Mouse (Mus musculus): ENCODE measurements at regions not wholly inside any gene's neighbourhood (a gene's known extent, or its start where the extent isn't known, plus 50 kb on each side); places are given as distances from the start of the nearest gene placed in this dataset.

DNA sequence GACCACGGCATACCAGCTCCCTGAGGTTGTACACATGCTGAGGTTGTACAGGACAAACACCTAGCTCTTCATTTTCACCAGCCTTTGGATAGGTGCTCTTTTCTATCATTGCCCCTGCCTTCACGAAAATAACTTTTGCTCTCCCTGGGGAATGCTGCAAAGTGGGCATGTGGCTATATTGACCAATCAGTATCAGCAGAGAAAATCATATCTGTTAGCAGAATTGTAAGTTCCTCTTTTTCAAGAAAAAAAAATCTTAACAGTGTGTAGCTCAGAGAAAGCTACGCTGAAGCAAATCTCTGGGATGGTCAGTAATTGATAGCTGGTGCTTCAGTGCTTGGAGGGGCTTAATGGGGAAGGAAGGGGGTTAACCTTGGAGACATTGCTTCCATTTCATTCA lies 319.6 kb upstream of the 5930422O12Rik start:
- no peak for DNase-seq

DNA sequence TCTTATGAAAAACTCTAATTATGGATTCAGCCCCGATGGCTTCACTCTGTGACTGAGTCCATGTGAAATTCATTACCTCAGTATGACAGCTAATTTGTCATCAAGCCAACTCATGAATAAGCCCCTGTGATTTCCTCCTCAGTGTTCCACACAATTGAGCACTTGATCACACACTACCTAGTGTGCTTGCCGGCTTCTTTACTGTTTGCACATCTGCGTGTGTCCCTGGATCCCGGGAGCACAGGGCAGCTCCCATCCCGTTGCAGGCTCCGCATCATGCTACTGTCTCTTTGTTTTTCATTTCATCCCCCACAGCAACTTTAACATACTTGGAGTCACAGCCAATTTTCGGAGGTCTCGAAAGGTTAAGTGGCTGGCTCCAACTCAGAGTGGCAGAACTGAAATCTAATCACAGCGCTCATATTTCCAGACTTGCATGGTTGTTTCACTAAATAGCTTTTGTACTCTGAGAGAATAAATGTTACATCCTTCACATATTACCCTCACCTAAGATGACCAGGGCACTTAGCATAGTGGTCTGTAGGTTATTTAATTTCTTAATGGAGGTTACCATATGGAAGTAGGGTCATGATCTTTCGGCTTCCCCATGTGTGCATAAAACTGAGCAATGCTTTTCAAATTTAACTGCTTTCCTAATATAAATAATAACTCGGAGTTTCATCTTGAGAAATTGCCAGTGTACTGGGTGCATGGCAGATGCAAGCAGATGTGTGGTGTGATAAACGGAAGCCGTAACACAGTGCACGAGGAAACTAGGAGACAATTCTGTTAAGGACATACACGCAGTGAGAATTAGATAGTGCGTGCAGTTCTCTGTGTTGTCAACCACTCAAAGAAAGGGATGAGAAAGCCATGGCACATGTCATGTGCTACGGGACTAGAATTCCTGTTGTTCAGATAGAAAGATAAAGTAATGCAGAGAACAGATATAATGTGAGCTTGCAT lies 313.0 kb upstream of the 5930422O12Rik start:
- no peak for DNase-seq

DNA sequence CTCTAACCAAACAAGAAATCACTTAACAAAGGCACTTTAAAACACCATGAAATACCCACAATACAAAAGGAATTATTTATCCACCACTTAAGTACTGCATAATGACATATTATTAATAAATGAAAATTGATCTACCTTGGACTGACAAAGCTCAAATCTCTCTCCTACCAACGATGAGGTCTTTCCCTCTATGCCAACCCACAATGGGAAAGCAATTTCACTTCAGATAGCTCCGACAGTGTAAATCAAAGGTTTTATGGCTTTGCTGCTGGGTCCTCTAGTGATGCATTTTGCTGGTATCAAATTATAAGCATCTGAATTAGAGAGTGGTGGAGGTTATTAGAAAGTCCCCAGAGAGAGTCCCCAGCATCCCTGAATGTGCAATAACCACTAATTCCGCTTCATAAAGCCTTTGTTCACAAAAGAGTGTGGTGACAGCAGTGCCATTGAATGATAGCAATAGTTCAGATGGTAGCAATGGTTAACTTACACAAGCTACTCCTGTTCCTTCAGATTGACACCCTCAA lies 305.4 kb upstream of the 5930422O12Rik start:
- DNase-seq: no peak

DNA sequence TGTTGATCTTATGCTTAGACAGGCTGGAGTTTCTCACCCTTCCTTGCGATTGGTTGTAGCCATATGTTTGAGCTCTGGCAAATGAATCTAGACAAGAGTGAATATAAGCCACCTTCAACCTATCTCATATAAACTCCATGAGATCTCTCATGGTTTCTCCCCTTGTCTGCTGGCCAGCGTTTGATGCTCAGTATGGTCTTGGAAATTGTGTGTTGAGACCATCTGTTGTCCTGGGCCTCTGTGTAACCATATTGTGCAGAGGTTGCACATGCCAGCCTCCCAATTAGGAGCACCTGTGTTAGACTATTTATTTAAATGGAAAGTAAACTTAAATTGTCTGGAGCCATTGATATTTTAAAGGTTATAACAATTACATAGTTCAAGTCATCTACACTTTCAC lies 301.5 kb upstream of the 5930422O12Rik start:
- DNase-seq: no peak

DNA sequence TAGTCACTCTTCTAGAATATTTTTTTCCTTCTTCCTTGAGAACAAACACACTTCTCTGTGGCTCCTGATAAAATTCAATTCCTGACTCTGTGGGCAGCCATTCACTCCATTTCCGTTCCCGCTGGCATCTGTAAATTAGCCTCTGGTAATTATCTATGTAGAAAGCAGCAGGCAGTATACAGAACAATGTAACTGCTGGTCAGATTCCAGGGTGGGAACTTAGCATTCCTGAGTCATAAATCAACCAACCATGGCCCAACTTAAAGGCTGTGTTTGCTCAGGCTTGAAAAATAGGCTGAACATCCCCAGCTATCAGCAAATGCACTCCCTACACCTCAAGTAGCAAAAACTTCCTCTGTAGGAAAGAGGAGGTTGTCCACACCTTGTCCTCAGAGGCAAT lies 289.6 kb upstream of the 5930422O12Rik start:
- no peak for DNase-seq

DNA sequence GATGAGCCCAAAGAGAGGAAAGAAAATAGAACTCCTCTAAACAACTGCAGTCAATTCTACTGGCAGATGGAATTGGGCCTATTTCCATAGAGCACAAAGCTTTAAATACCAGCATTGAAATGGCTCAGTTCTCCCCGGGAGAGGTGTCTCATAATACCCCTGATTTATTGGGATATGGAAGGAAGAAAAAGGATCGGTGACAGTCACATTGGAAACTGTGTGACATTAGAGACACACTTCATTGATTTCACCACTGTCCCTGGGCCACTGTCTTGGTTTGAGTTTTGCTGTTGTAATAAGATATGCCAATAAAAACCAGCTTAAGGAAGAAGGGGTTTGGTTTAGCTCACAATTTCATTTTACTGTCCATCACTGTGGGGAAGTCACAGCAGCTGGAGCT lies 288.7 kb upstream of the 5930422O12Rik start:
- DNase-seq: no peak

DNA sequence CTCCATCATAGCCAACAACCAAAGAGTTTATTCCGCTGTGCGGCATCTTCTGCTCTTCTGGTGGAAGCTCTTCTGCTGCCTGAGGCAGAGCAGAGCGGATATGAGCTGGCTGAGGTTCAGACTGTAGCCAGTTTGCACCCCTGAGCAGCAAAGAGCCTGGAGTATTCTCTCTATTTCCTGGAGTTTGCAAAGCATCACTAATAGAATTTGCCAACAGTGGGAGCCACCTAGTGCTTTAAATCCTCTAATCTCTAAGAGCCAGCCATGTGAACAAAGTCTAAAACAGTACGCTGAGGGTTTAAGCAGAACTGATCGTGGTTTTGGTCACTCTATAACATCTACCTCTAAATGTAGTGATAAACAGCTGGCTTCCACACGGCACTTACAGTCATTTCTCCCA lies 250.9 kb upstream of the 5930422O12Rik start:
- DNase-seq: no peak

DNA sequence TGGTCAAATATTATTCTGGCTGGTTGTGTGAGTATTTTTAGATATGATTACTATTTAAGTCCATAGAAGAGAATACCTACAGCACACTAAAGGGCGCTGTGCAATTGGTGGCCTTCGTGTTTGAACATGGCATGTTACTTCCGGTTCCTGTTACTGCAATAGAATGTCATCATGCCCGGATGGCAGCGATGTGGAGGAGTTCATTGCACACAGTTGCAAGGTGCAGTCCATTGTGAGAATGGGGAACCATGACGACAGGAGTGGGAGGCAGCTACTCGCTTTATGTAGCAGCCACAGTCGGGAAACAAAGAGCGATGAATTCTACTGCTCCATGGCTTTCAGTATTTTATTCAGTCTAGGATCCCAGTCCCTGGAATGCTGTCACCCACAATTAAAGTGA lies 245.5 kb upstream of the 5930422O12Rik start:
- DNase-seq: no peak

Data from adrenal gland, postnatal 36 days (tissue).